Mouse (Mus musculus) G1E (cell line): ENCODE results near the gene Samhd1.

Source experiments
- CTCF ChIP-seq: IDR thresholded peaks from 2 replicates; pipeline ENCODE4 v1.5.1; 2012; ENCODE audit warnings: low read depth, low read length, inconsistent platforms, mixed read lengths
- GATA1 ChIP-seq: IDR thresholded peaks from 2 replicates; pipeline ENCODE4 v1.6.1; 2012; ENCODE audit warnings: borderline replicate concordance, low read length, inconsistent platforms, mixed read lengths
- POLR2AphosphoS5 ChIP-seq: IDR thresholded peaks from 2 replicates; pipeline ENCODE4 v1.6.1; 2012; ENCODE audit warnings: low read depth, low read length, inconsistent platforms; ENCODE audit not compliant: insufficient replicate concordance
- TAL1 ChIP-seq: conservative IDR thresholded peaks from 2 replicates; pipeline ENCODE4 v1.6.1; 2012; ENCODE audit warnings: low read depth, low read length, inconsistent platforms, mixed read lengths

- no peak for TF ChIP-seq GATA1
- TF ChIP-seq TAL1: no peak
- TF ChIP-seq CTCF: no peak
- TF ChIP-seq POLR2AphosphoS5: no peak
Measured at GRCm38 (mm10) chr2:157102256-157102655, 32.8 kb downstream of the Samhd1 start.
